Mouse (Mus musculus) ES-E14 (cell line): ENCODE results near the gene Mucl1. TPM values are rescaled to one million over a fixed set of nuclear protein-coding genes. Genes with fewer than 3 reads are reported as not detected.
"Not testable (repeated sequence)": the region's sequence is repeated elsewhere in the genome, so short reads cannot be mapped to it uniquely, and the experiment has no call there.

ENCODE experiments used
- DNase-seq: peaks from one replicate; pipeline ENCODE4 v3.0.0-alpha.2; 2013; ENCODE audit warnings: low read depth, low spot score
- H3K27ac ChIP-seq: 2 replicates; pipeline ENCODE4 v1.5.1; 2012; ENCODE audit warnings: low read depth, mild to moderate bottlenecking, low read length, moderate library complexity, mixed read lengths; ENCODE audit not compliant: poor library complexity, insufficient read depth, severe bottlenecking
- H3K36me3 ChIP-seq: 2 replicates; pipeline ENCODE4 v1.6.1; 2012; ENCODE audit warnings: mild to moderate bottlenecking, low read length, moderate library complexity, mixed read lengths; ENCODE audit not compliant: control insufficient read depth, poor library complexity, insufficient read depth, severe bottlenecking
- H3K4me1 ChIP-seq, 2 experiments: fragments of 150-350 bp in 1 of 2; sonication (generic) in 1 of 2; 2 replicates each; pipeline ENCODE4 v1.6.1; 2012; ENCODE audit warnings: low read length in 2 of 2, mild to moderate bottlenecking in 1 of 2, mixed read lengths in 1 of 2; ENCODE audit not compliant: control insufficient read depth in 2 of 2, insufficient read depth in 2 of 2, poor library complexity in 1 of 2
- H3K4me3 ChIP-seq, 2 experiments: fragments of 150-350 bp in 1 of 2; sonication (generic) in 1 of 2; 2 replicates each; pipeline ENCODE4 v1.5.1; 2012; ENCODE audit warnings: low read length in 2 of 2, low read depth in 1 of 2, mild to moderate bottlenecking in 1 of 2, mixed read lengths in 1 of 2; ENCODE audit not compliant: insufficient read depth in 1 of 2, poor library complexity in 1 of 2, severe bottlenecking in 1 of 2
- H3K9ac ChIP-seq: 2 replicates; pipeline ENCODE4 v1.6.1; 2012; ENCODE audit warnings: low read depth, mild to moderate bottlenecking, low read length, mixed read lengths; ENCODE audit not compliant: poor library complexity, insufficient read depth, severe bottlenecking
- H3K9me3 ChIP-seq: fragments of 150-350 bp; sonication (generic); 2 replicates; pipeline ENCODE4 v1.6.1; 2012; ENCODE audit warnings: low read depth, mild to moderate bottlenecking, low read length; ENCODE audit not compliant: control insufficient read depth, insufficient read depth
- CHD2 ChIP-seq: IDR thresholded peaks from 2 replicates; pipeline ENCODE4 v1.6.1; 2014; ENCODE audit warnings: mild to moderate bottlenecking, low read depth, low read length, inconsistent platforms
- HCFC1 ChIP-seq: IDR thresholded peaks from 2 replicates; pipeline ENCODE4 v1.6.1; 2012; ENCODE audit warnings: low read length, inconsistent platforms, borderline replicate concordance; ENCODE audit not compliant: insufficient read depth
- MAFK ChIP-seq: IDR thresholded peaks from 2 replicates; pipeline ENCODE4 v1.6.1; 2014; ENCODE audit warnings: mild to moderate bottlenecking, low read depth, low read length, inconsistent platforms; ENCODE audit not compliant: insufficient read depth
- ZC3H11A ChIP-seq: IDR thresholded peaks from 2 replicates; pipeline ENCODE4 v1.6.1; 2012; ENCODE audit warnings: low read depth, mild to moderate bottlenecking, inconsistent platforms, low read length, borderline replicate concordance
- ZNF384 ChIP-seq: IDR thresholded peaks from 2 replicates; pipeline ENCODE4 v1.6.1; 2012; ENCODE audit warnings: low read depth, low read length, inconsistent platforms
- in situ Hi-C, 2 experiments: fragments of 600-800 bp; cut with MboI; formaldehyde crosslinking; loops; one replicate each; pipeline ENCODE4 v1.15.1; 2025; ENCODE audit warnings: low sequenced_read_pairs in 2 of 2, inconsistent platforms in 1 of 2; ENCODE audit not compliant: unreplicated experiment in 2 of 2
- total RNA-seq: library from RNA; depleted of rRNA; stranded (reverse); fragments of 300-350 nt; gene quantifications from 2 replicates; pipeline ENCODE4 v1.2.3, GENCODE M21; 2012; rRNA removed

Mucl1 gene
- not detected in 2 replicates for total RNA-seq

- no peak within 1 kb of the TSS for H3K27ac ChIP-seq
- in situ Hi-C loops, result no loop called here
Observed at GRCm38 (mm10) chr15:103755369-103755768, at the start of gene Mucl1. Gene Mucl1 (minus strand): TSS chr15:103755469.

GRCm38 (mm10) chr15:103766836-103767235 lies 11.6 kb upstream of the Mucl1 start:
- H3K4me1 ChIP-seq, H3K4me3 ChIP-seq, H3K9ac ChIP-seq, H3K9me3 ChIP-seq, in situ Hi-C loops, H3K27ac ChIP-seq, H3K36me3 ChIP-seq: not testable (repeated sequence)
- peak; percentile 61; the same call in 1 of the 2 replicates for TF ChIP-seq ZC3H11A
- DNase-seq, result peak; percentile 57

More at GRCm38 (mm10) chr15:103755369-103755768, at the start of gene Mucl1:
- Histone ChIP-seq H3K9me3 (no peaks in the 10 kb centered on the region), H3K36me3 (no peaks in the 10 kb centered on the region), H3K4me1 (no peaks in the 10 kb centered on the region), H3K4me3 (no peak within 1 kb of the TSS), H3K9ac (no peak within 1 kb of the TSS)
- no peak for TF ChIP-seq HCFC1
- no peak for TF ChIP-seq ZC3H11A
- TF ChIP-seq ZNF384, result no peak
- no peak for TF ChIP-seq CHD2
- no peak for TF ChIP-seq MAFK
- DNase-seq, result no peak

GRCm38 (mm10) chr15:103716861-103717260 lies 38.4 kb downstream of the Mucl1 start:
- H3K4me1 ChIP-seq, H3K9me3 ChIP-seq, H3K9ac ChIP-seq, DNase-seq, H3K36me3 ChIP-seq, in situ Hi-C loops, H3K4me3 ChIP-seq, H3K27ac ChIP-seq: not testable (repeated sequence)

Other genes with a start within 250 kb of the Mucl1 start
- gene Ppp1r1a, start 217.5 kb downstream of the Mucl1 start, total RNA-seq, result 11.2 and 14.1 TPM in 2 replicates
- gene Glycam1, start 190.4 kb downstream of the Mucl1 start, total RNA-seq, result not detected in 2 replicates
- not detected in 2 replicates for gene Mucl2, start 143.8 kb upstream of the Mucl1 start, total RNA-seq